Mouse (Mus musculus) stomach, embryonic 14.5 days (tissue): ENCODE results near the gene Vrk2. TPM values are rescaled to one million over a fixed set of nuclear protein-coding genes. Genes with fewer than 3 reads are reported as not detected.

ENCODE experiments used
- ATAC-seq: fragments of 200-750 bp; cut with Nextera tagmentation; 2 replicates; pipeline ENCODE4 v1.8.0; 2017; ENCODE audit warnings: low read depth, moderate TSS enrichment; ENCODE audit not compliant: insufficient number of reproducible peaks, insufficient read depth, low FRiP score
- H3K27ac ChIP-seq: fragments of 300-500 bp; sonication (generic); 2 replicates; pipeline ENCODE4 v1.5.1; 2014; ENCODE audit warnings: mild to moderate bottlenecking, low read length, moderate library complexity, mixed read lengths
- H3K27me3 ChIP-seq: fragments of 300-500 bp; sonication (generic); 2 replicates; pipeline ENCODE4 v1.6.1; 2014; ENCODE audit warnings: low read length, control low read depth, mixed read lengths; ENCODE audit not compliant: control insufficient read depth, insufficient read depth
- H3K36me3 ChIP-seq: fragments of 300-500 bp; sonication (generic); 2 replicates; pipeline ENCODE4 v1.6.1; 2014; ENCODE audit warnings: mild to moderate bottlenecking, control low read depth, low read length, moderate library complexity, mixed read lengths; ENCODE audit not compliant: control insufficient read depth, insufficient read depth
- H3K4me1 ChIP-seq: fragments of 300-500 bp; sonication (generic); 2 replicates; pipeline ENCODE4 v1.6.1; 2014; ENCODE audit warnings: low read length, control low read depth, mixed read lengths; ENCODE audit not compliant: control insufficient read depth, insufficient read depth
- H3K4me2 ChIP-seq: fragments of 300-500 bp; sonication (generic); replicated peaks from 2 replicates; pipeline ENCODE4 v1.6.1; 2014; ENCODE audit warnings: low read depth, low read length, control low read depth
- H3K4me3 ChIP-seq: fragments of 300-500 bp; sonication (generic); 2 replicates; pipeline ENCODE4 v1.5.1; 2014; ENCODE audit warnings: low read depth, low read length, control low read depth
- H3K9ac ChIP-seq: fragments of 300-500 bp; sonication (generic); replicated peaks from 2 replicates; pipeline ENCODE4 v1.6.1; 2014; ENCODE audit warnings: low read depth, mild to moderate bottlenecking, control low read depth, low read length, moderate library complexity, mixed read lengths
- H3K9me3 ChIP-seq: fragments of 300-500 bp; sonication (generic); 2 replicates; pipeline ENCODE4 v1.6.1; 2016; ENCODE audit warnings: low read depth, low read length, control low read depth; ENCODE audit not compliant: control insufficient read depth
- WGBS: fragments of 180-500 bp; shearing (Covaris S2); extraction: QIAGEN DNeasy Blood & Tissue Kit; methylation state at CpG from one replicate; pipeline ENCODE4 v1.1.7; 2014; 5-methylcytosine and 5-hydroxymethylcytosine counted together
- polyA plus RNA-seq: library from polyadenylated mRNA; unstranded; fragments of >200 nt; fragmentation: Nextera tagmentation; extraction: Ambion mirVana; gene quantifications from 2 replicates; pipeline ENCODE4 v1.2.1, GENCODE M21; 2014

Gene Vrk2
- polyA plus RNA-seq, 1 experiment from 2014 or later = 30.4 TPM

- Histone ChIP-seq H3K4me2 (no peak overlapping the region), H3K4me1 (no peaks in the 10 kb centered on the region), H3K36me3 (no peaks in the 10 kb centered on the region), H3K27me3 (no peaks in the 10 kb centered on the region), H3K9ac (no peak overlapping the region), H3K4me3 (no peak overlapping the region), H3K9me3 (no peaks in the 10 kb centered on the region), H3K27ac (no peak overlapping the region)
- WGBS = 85% methylated on average over 2 of the region's 2 CpGs
- ATAC-seq = no peak
Observed at GRCm38 (mm10) chr11:26601571-26602175, 7.9 kb upstream of the Vrk2 start.

- no peak overlapping the region for H3K4me3 ChIP-seq
- ATAC-seq = no peak
- no peaks in the 10 kb centered on the region for H3K4me1 ChIP-seq
- no peaks in the 10 kb centered on the region for H3K36me3 ChIP-seq
- no peak overlapping the region for H3K4me2 ChIP-seq
- H3K27me3 ChIP-seq = no peaks in the 10 kb centered on the region
- no peak overlapping the region for H3K9ac ChIP-seq
- no peaks in the 10 kb centered on the region for H3K9me3 ChIP-seq
- H3K27ac ChIP-seq = no peak overlapping the region
- 82% methylated on average over 4 of the region's 4 CpGs for WGBS
Observed at GRCm38 (mm10) chr11:26600692-26601091, 6.9 kb upstream of the Vrk2 start.

- no peak overlapping the region for H3K9ac ChIP-seq
- H3K4me2 ChIP-seq = no peak overlapping the region
- no peak overlapping the region for H3K4me3 ChIP-seq
- H3K9me3 ChIP-seq = no peaks in the 10 kb centered on the region
- 70% methylated on average over 1 of the region's 1 CpGs for WGBS
- no peaks in the 10 kb centered on the region for H3K27me3 ChIP-seq
- H3K27ac ChIP-seq = no peak overlapping the region
- ATAC-seq = no peak
- no peaks in the 10 kb centered on the region for H3K4me1 ChIP-seq
- H3K36me3 ChIP-seq = no peaks in the 10 kb centered on the region
Observed at GRCm38 (mm10) chr11:26598876-26599275, 5.1 kb upstream of the Vrk2 start.

- no peaks in the 10 kb centered on the region for H3K27me3 ChIP-seq
Observed at GRCm38 (mm10) chr11:26597761-26598160, 4.0 kb upstream of the Vrk2 start.

GRCm38 (mm10) chr11:26597145-26597544, 3.3 kb upstream of the Vrk2 start:
- Histone ChIP-seq H3K36me3 (no peaks in the 10 kb centered on the region), H3K4me1 (peaks cover 6% of the 10 kb centered on the region; the same call in 1 of the 2 replicates), H3K27ac (no peak overlapping the region), H3K27me3 (no peaks in the 10 kb centered on the region), H3K9ac (no peak overlapping the region), H3K4me2 (no peak overlapping the region), H3K9me3 (no peaks in the 10 kb centered on the region), H3K4me3 (no peak overlapping the region)
- no peak for ATAC-seq
- 63% methylated on average over 6 of the region's 6 CpGs for WGBS

More at GRCm38 (mm10) chr11:26597761-26598160, 4.0 kb upstream of the Vrk2 start:
- no peaks in the 10 kb centered on the region for H3K9me3 ChIP-seq
- no peak overlapping the region for H3K4me2 ChIP-seq
- WGBS = 73% methylated on average over 6 of the region's 6 CpGs
- peaks cover under 1% of the 10 kb centered on the region; the same call in 1 of the 2 replicates for H3K4me1 ChIP-seq
- no peak overlapping the region for H3K27ac ChIP-seq
- ATAC-seq = no peak
- no peak overlapping the region for H3K9ac ChIP-seq
- H3K36me3 ChIP-seq = no peaks in the 10 kb centered on the region
- no peak overlapping the region for H3K4me3 ChIP-seq

GRCm38 (mm10) chr11:26596186-26596585, 2.4 kb upstream of the Vrk2 start:
- H3K4me2 ChIP-seq = no peak overlapping the region
- H3K9ac ChIP-seq = no peak overlapping the region
- no peak overlapping the region for H3K4me3 ChIP-seq
- ATAC-seq = no peak
- peaks cover 6% of the 10 kb centered on the region; the same call in 1 of the 2 replicates for H3K4me1 ChIP-seq
- H3K36me3 ChIP-seq = no peaks in the 10 kb centered on the region
- no peak overlapping the region for H3K27ac ChIP-seq
- WGBS = 95% methylated on average over 1 of the region's 1 CpGs
- H3K27me3 ChIP-seq = no peaks in the 10 kb centered on the region
- no peaks in the 10 kb centered on the region for H3K9me3 ChIP-seq

GRCm38 (mm10) chr11:26594487-26594886, 688 bp upstream of the Vrk2 start:
- no peaks in the 10 kb centered on the region for H3K27me3 ChIP-seq

GRCm38 (mm10) chr11:26592395-26593053, 1.3 kb downstream of the Vrk2 start:
- ATAC-seq = no peak
- H3K27ac ChIP-seq = peak overlapping the region; percentile 78; the same call in 1 of the 2 replicates

More at GRCm38 (mm10) chr11:26594487-26594886, 688 bp upstream of the Vrk2 start:
- Histone ChIP-seq H3K4me3 (no peak overlapping the region), H3K9me3 (no peaks in the 10 kb centered on the region), H3K4me2 (no peak overlapping the region), H3K27ac (no peak overlapping the region), H3K4me1 (peaks cover 6% of the 10 kb centered on the region; the same call in 1 of the 2 replicates), H3K9ac (no peak overlapping the region), H3K36me3 (no peaks in the 10 kb centered on the region; the same call in none of the 2 replicates)
- no peak for ATAC-seq
- 67% methylated on average over 1 of the region's 1 CpGs for WGBS

More at GRCm38 (mm10) chr11:26592395-26593053, 1.3 kb downstream of the Vrk2 start:
- 22% methylated on average over 6 of the region's 6 CpGs for WGBS
- Histone ChIP-seq H3K36me3 (no peaks in the 10 kb centered on the region; the same call in none of the 2 replicates), H3K9ac (peak overlapping the region; percentile 83), H3K9me3 (no peaks in the 10 kb centered on the region), H3K4me3 (peak overlapping the region; percentile 58), H3K4me2 (peak overlapping the region; percentile 54), H3K27me3 (no peaks in the 10 kb centered on the region), H3K4me1 (peaks cover 6% of the 10 kb centered on the region; the same call in 1 of the 2 replicates)
